Comparison of ENCODE assay signal across 8 mouse cellular contexts in the genomic region with DNA sequence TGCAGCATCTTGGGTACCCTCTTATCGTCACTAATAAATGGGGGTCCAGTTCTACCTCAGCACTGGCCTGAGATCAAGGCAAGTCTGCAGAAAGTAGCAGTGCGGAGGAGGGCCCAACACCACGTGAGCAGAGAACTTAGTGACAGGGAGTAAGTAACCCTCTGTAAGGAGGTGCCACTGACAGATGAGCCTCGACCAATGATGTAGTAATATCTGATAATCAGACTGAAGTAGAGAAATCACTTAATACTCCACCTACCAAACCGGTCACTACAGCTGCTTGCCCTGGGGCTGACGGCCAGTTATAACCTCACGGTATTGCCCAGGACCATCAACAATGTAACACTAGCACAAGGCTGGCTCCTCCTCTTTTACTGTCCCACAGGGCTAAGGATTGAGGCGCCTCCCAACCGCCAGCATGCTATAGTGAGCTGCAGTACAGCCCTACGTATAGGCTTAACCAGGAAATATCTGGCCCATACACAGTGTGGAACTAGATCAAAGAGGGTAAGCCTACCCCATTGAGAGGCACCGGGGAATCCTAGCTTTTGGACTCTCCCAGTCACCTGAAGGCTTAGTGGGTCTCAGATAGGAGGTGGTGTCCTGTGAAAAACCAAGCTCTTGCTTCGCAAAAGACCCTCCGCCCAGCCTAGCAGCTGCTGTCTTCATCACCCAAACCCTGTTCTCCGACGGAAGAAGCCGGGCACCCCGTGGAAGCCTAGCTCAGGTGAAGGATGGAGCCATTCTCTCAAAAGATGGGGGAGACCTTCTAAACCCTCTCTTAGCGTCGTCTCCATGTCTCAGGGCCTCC. TPM values are rescaled to one million over a fixed set of nuclear protein-coding genes. Genes with fewer than 3 reads are reported as not detected.
DNase-seq lines count a peak whose midpoint lies in the region; ATAC-seq and TF ChIP-seq lines count a peak whose summit lies in the region.

No protein-coding gene starts in this region.

- peak overlapping the region; percentile 92 for H3K4me3 ChIP-seq in kidney, adult 2 months (ENCODE audit: insufficient read depth, low read depth, low read length)
- H3K4me3 ChIP-seq in forebrain, embryonic 13.5 days = peak overlapping the region; percentile 81
- H3K4me3 ChIP-seq in liver, embryonic 16.5 days (ENCODE audit: low read depth, low read length) = peak overlapping the region; percentile 93

- 24% methylated on average over 19 of the region's 19 CpGs for WGBS in kidney, adult 2 months
- 10% methylated on average over 19 of the region's 19 CpGs for WGBS in forebrain, embryonic 13.5 days
- WGBS in liver, embryonic 16.5 days (ENCODE audit: insufficient replicate concordance) = 7% methylated on average over 19 of the region's 19 CpGs

- no peak for TF ChIP-seq POLR2A in kidney, adult 2 months (IDR thresholded peaks at IDR 0.05; ENCODE audit: low read depth, low read length)

- ATAC-seq in Patski = peak; percentile 20
- ATAC-seq in forebrain, embryonic 13.5 days = peak; percentile 36; the same call in 1 of the 2 replicates
- ATAC-seq in liver, embryonic 16.5 days (ENCODE audit: low read depth) = peak; percentile 59

- DNase-seq in kidney, adult 2 months = no peak
- no peak for DNase-seq in kidney, adult 11 months
- no peak for DNase-seq in Patski (ENCODE audit: low read depth, low spot score)
- peak; percentile 43 for DNase-seq in thymus, postnatal 14 days
- no peak for DNase-seq in urinary bladder, postnatal 25 days (ENCODE audit: low spot score)
- no peak for DNase-seq in frontal cortex, adult 2 months (ENCODE audit: extremely low spot score in 1 of 2, low spot score in 1 of 2)

- H3K4me1 ChIP-seq in kidney, adult 2 months (ENCODE audit: control insufficient read depth, insufficient read depth, low read length) = peaks cover 9% of the 10 kb centered on the region; the same call in 1 of the 2 replicates
- peaks cover 24% of the 10 kb centered on the region for H3K4me1 ChIP-seq in forebrain, embryonic 13.5 days
- H3K4me1 ChIP-seq in liver, embryonic 16.5 days (ENCODE audit: control insufficient read depth, low read depth, low read length) = peaks cover 43% of the 10 kb centered on the region

- POLR2A ChIA-PET in Patski (lab: Charles Lee) = interaction anchor here (0.8 to 1.4 kb wide), 4 partner anchors 9 to 39 kb away, joined by 3 to 6 read pairs (median 3); a partner anchor contains a TSS

- CTCF ChIA-PET in Patski (lab: Charles Lee) = interaction anchor here (0.8 to 0.9 kb wide), 3 partner anchors 12 to 24 kb away, joined by 3 to 4 read pairs (median 3); no protein-coding TSS in a partner anchor

- TF ChIP-seq CTCF in kidney, adult 2 months (conservative IDR thresholded peaks at IDR 0.05; ENCODE audit: insufficient read depth, insufficient read length, low read depth, low read length) = no peak
- TF ChIP-seq CTCF in Patski (IDR thresholded peaks at IDR 0.05) = no peak

- no peaks in the 10 kb centered on the region for H3K9me3 ChIP-seq in forebrain, embryonic 13.5 days (replicated peaks)
- no peaks in the 10 kb centered on the region for H3K9me3 ChIP-seq in liver, embryonic 16.5 days (replicated peaks; ENCODE audit: control insufficient read depth, low read length)

- peak overlapping the region; percentile 84 for H3K9ac ChIP-seq in forebrain, embryonic 13.5 days
- peak overlapping the region; percentile 89 for H3K9ac ChIP-seq in liver, embryonic 16.5 days (ENCODE audit: low read depth, low read length)

- in situ Hi-C loops in Patski (cut with MboI; ENCODE audit: low pct_unique_long_range_greater_than_20kb) = no loop called here

- H3K27ac ChIP-seq in kidney, adult 2 months (ENCODE audit: insufficient read depth, low read depth, low read length) = no peak overlapping the region
- no peak overlapping the region for H3K27ac ChIP-seq in forebrain, embryonic 13.5 days
- peak overlapping the region; percentile 99 for H3K27ac ChIP-seq in liver, embryonic 16.5 days (ENCODE audit: low read length)

- H3K4me2 ChIP-seq in forebrain, embryonic 13.5 days = peak overlapping the region; percentile 84
- H3K4me2 ChIP-seq in liver, embryonic 16.5 days (ENCODE audit: low read depth, low read length) = peak overlapping the region; percentile 93

- no peaks in the 10 kb centered on the region for H3K27me3 ChIP-seq in kidney, adult 2 months (replicated peaks; ENCODE audit: control insufficient read depth, insufficient read depth, low read length)
- no peaks in the 10 kb centered on the region for H3K27me3 ChIP-seq in Patski
- H3K27me3 ChIP-seq in forebrain, embryonic 13.5 days = no peaks in the 10 kb centered on the region
- H3K27me3 ChIP-seq in liver, embryonic 16.5 days (ENCODE audit: control insufficient read depth, insufficient read depth, low read depth, low read length) = no peaks in the 10 kb centered on the region

- H3K36me3 ChIP-seq in kidney, adult 2 months (ENCODE audit: control insufficient read depth, insufficient read depth, low read length) = no peaks in the 10 kb centered on the region
- peaks cover 17% of the 10 kb centered on the region for H3K36me3 ChIP-seq in forebrain, embryonic 13.5 days (ENCODE audit: poor library complexity, severe bottlenecking)
- H3K36me3 ChIP-seq in liver, embryonic 16.5 days (ENCODE audit: control insufficient read depth, insufficient read depth) = no peaks in the 10 kb centered on the region

RNA-seq across cellular contexts. Expression of a gene that starts 1.1 kb away (rescaled TPM):
- polyA plus RNA-seq in kidney, adult 2 months (2012; rRNA removed) = 18.0 and 20.5 TPM in 2 replicates
- polyA plus RNA-seq in Patski (2021) = 53.0 TPM
- polyA plus RNA-seq in forebrain, embryonic 13.5 days (2015; fragmentation: Nextera tagmentation; extraction: Ambion mirVana) = 40.7 and 46.2 TPM in 2 replicates
- 31.8 and 33.2 TPM in 2 replicates for polyA plus RNA-seq in liver, embryonic 16.5 days (2015; fragmentation: Nextera tagmentation; extraction: Ambion mirVana)
- 13.9 and 14.7 TPM in 2 replicates for polyA plus RNA-seq in frontal cortex, adult 2 months (2012; rRNA removed)

RNA-seq across cellular contexts. Expression of a gene that starts 30.3 kb away (rescaled TPM):
- 31.8 and 34.3 TPM in 2 replicates for polyA plus RNA-seq in kidney, adult 2 months (2012; rRNA removed)
- polyA plus RNA-seq in Patski (2021) = 26.7 TPM
- polyA plus RNA-seq in forebrain, embryonic 13.5 days (2015; fragmentation: Nextera tagmentation; extraction: Ambion mirVana) = 32.4 and 38.9 TPM in 2 replicates
- 12.0 and 13.1 TPM in 2 replicates for polyA plus RNA-seq in liver, embryonic 16.5 days (2015; fragmentation: Nextera tagmentation; extraction: Ambion mirVana)
- 23.9 and 29.6 TPM in 2 replicates for polyA plus RNA-seq in frontal cortex, adult 2 months (2012; rRNA removed)

RNA-seq across cellular contexts. Expression of a gene that starts 30.5 kb away (rescaled TPM):
- 402 and 410 TPM in 2 replicates for polyA plus RNA-seq in kidney, adult 2 months (2012; rRNA removed)
- 226 TPM for polyA plus RNA-seq in Patski (2021)
- 12.2 and 14.7 TPM in 2 replicates for polyA plus RNA-seq in forebrain, embryonic 13.5 days (2015; fragmentation: Nextera tagmentation; extraction: Ambion mirVana)
- polyA plus RNA-seq in liver, embryonic 16.5 days (2015; fragmentation: Nextera tagmentation; extraction: Ambion mirVana) = 179 and 184 TPM in 2 replicates
- 10.9 and 11.3 TPM in 2 replicates for polyA plus RNA-seq in frontal cortex, adult 2 months (2012; rRNA removed)

Comparison
In these comparisons a context has a peak if more than half of its experiments do, and no peak if none do; other contexts are left out.
1. RNA of a gene that starts 30.5 kb away (polyA plus RNA-seq): 402 to 410 TPM in kidney, adult 2 months, 226 TPM in Patski (single experiment) and 179 to 184 TPM in liver, embryonic 16.5 days; 12.2 to 14.7 TPM in forebrain, embryonic 13.5 days and 10.9 to 11.3 TPM in frontal cortex, adult 2 months; every median in the first group is over 10 times any median in the second.
2. Peak in every context shown above with its lines, with median percentiles within 50 percentile points of each other: H3K4me3 ChIP-seq and ATAC-seq.